Mouse (Mus musculus) MEL (cell line): ENCODE measurements at regions not wholly inside any gene's neighbourhood (a gene's known extent, or its start where the extent isn't known, plus 50 kb on each side); places are given as distances from the start of the nearest gene placed in this dataset.

Source experiments
- DNase-seq: peaks from one replicate; pipeline ENCODE4 v3.0.0; 2011; ENCODE audit warnings: low read depth, low spot score
- H3K27ac ChIP-seq: 2 replicates; pipeline ENCODE4 v1.5.1; 2012; ENCODE audit warnings: low read depth, mild to moderate bottlenecking, control low read depth, low read length, moderate library complexity; ENCODE audit not compliant: control insufficient read depth
- H3K27me3 ChIP-seq, 2 experiments: fragments of 150-350 bp in 1 of 2; sonication (generic) in 1 of 2; 2 replicates each; pipeline ENCODE4 v1.6.1; 2012; ENCODE audit warnings: low read length in 2 of 2, mild to moderate bottlenecking in 2 of 2, improper control_type of control experiment in 1 of 2, moderate library complexity in 1 of 2; ENCODE audit not compliant: insufficient read depth in 2 of 2, control insufficient read depth in 1 of 2
- H3K36me3 ChIP-seq, 2 experiments: 2 replicates each; pipeline ENCODE4 v1.6.1; 2012 to 2014; ENCODE audit warnings: low read length in 2 of 2, improper control_type of control experiment in 1 of 2, inconsistent platforms in 1 of 2, mild to moderate bottlenecking in 1 of 2; ENCODE audit not compliant: insufficient read depth in 2 of 2, control insufficient read depth in 1 of 2
- H3K4me1 ChIP-seq, 2 experiments: fragments of 150-350 bp in 1 of 2; sonication (generic) in 1 of 2; 2 replicates each; pipeline ENCODE4 v1.6.1; 2012; ENCODE audit warnings: low read length in 2 of 2, improper control_type of control experiment in 1 of 2, mild to moderate bottlenecking in 1 of 2; ENCODE audit not compliant: insufficient read depth in 2 of 2, control insufficient read depth in 1 of 2
- H3K4me3 ChIP-seq, 2 experiments: fragments of 150-350 bp in 1 of 2; sonication (generic) in 1 of 2; 2 replicates each; pipeline ENCODE4 v1.5.1; 2012; ENCODE audit warnings: low read depth in 2 of 2, low read length in 2 of 2, mild to moderate bottlenecking in 2 of 2, moderate library complexity in 2 of 2, control low read depth in 1 of 2, improper control_type of control experiment in 1 of 2; ENCODE audit not compliant: control insufficient read depth in 1 of 2, insufficient read depth in 1 of 2
- H3K79me2 ChIP-seq: 2 replicates; pipeline ENCODE4 v1.6.1; 2012; ENCODE audit warnings: mild to moderate bottlenecking, low read length, moderate library complexity; ENCODE audit not compliant: control insufficient read depth, poor library complexity, insufficient read depth
- H3K9ac ChIP-seq: 2 replicates; pipeline ENCODE4 v1.6.1; 2012; ENCODE audit warnings: low read depth, mild to moderate bottlenecking, control low read depth, low read length, moderate library complexity; ENCODE audit not compliant: control insufficient read depth, poor library complexity, severe bottlenecking
- H3K9me3 ChIP-seq: fragments of 150-350 bp; sonication (generic); replicated peaks from 2 replicates; pipeline ENCODE4 v1.6.1; 2012; ENCODE audit warnings: mild to moderate bottlenecking, low read length, improper control_type of control experiment, moderate library complexity; ENCODE audit not compliant: insufficient read depth
- BHLHE40 ChIP-seq: IDR thresholded peaks from 2 replicates; pipeline ENCODE4 v1.6.1; 2012; ENCODE audit warnings: low read depth, mild to moderate bottlenecking, inconsistent platforms, low read length, improper control_type of control experiment, borderline replicate concordance
- CHD2 ChIP-seq: IDR thresholded peaks from 2 replicates; pipeline ENCODE4 v1.6.1; 2011; ENCODE audit warnings: low read length, improper control_type of control experiment
- E2F4 ChIP-seq: IDR thresholded peaks from 2 replicates; pipeline ENCODE4 v1.6.1; 2011; ENCODE audit warnings: low read depth, low read length, improper control_type of control experiment, borderline replicate concordance
- ETS1 ChIP-seq: IDR thresholded peaks from 2 replicates; pipeline ENCODE4 v1.6.1; 2012; ENCODE audit warnings: low read depth, mild to moderate bottlenecking, inconsistent platforms, low read length, improper control_type of control experiment, moderate library complexity
- GABPA ChIP-seq: IDR thresholded peaks from 2 replicates; pipeline ENCODE4 v1.6.1; 2012; ENCODE audit warnings: low read depth, mild to moderate bottlenecking, inconsistent platforms, low read length, improper control_type of control experiment, moderate library complexity
- HCFC1 ChIP-seq: IDR thresholded peaks from 2 replicates; pipeline ENCODE4 v1.6.1; 2012; ENCODE audit warnings: low read depth, mild to moderate bottlenecking, inconsistent platforms, low read length, improper control_type of control experiment, moderate library complexity
- JUND ChIP-seq: IDR thresholded peaks from 2 replicates; pipeline ENCODE4 v1.6.1; 2011; ENCODE audit warnings: low read depth, mild to moderate bottlenecking, improper control_type of control experiment, low read length
- KAT2A ChIP-seq: conservative IDR thresholded peaks from 2 replicates; pipeline ENCODE4 v1.6.1; 2012; ENCODE audit warnings: low read depth, low read length, improper control_type of control experiment, inconsistent platforms
- MAFK ChIP-seq: IDR thresholded peaks from 2 replicates; pipeline ENCODE4 v1.6.1; 2011; ENCODE audit warnings: low read depth, mild to moderate bottlenecking, low read length, improper control_type of control experiment, borderline replicate concordance
- MAX ChIP-seq: IDR thresholded peaks from 2 replicates; pipeline ENCODE4 v1.6.1; 2011; ENCODE audit warnings: low read length, improper control_type of control experiment
- MAZ ChIP-seq: IDR thresholded peaks from 2 replicates; pipeline ENCODE4 v1.6.1; 2012; ENCODE audit warnings: low read depth, mild to moderate bottlenecking, inconsistent platforms, low read length, improper control_type of control experiment
- MXI1 ChIP-seq: IDR thresholded peaks from 2 replicates; pipeline ENCODE4 v1.6.1; 2011; ENCODE audit warnings: mild to moderate bottlenecking, low read depth, low read length, improper control_type of control experiment
- MYB ChIP-seq: IDR thresholded peaks from 2 replicates; pipeline ENCODE4 v1.6.1; 2011; ENCODE audit warnings: mild to moderate bottlenecking, low read depth, low read length, improper control_type of control experiment
- MYC ChIP-seq: IDR thresholded peaks from 2 replicates; pipeline ENCODE4 v1.6.1; 2011; ENCODE audit warnings: low read depth, mild to moderate bottlenecking, low read length, improper control_type of control experiment, moderate library complexity
- RCOR1 ChIP-seq: IDR thresholded peaks from 2 replicates; pipeline ENCODE4 v1.6.1; 2012; ENCODE audit warnings: low read depth, mild to moderate bottlenecking, inconsistent platforms, low read length, improper control_type of control experiment
- SIN3A ChIP-seq: IDR thresholded peaks from 2 replicates; pipeline ENCODE4 v1.6.1; 2012; ENCODE audit warnings: low read length, improper control_type of control experiment, inconsistent platforms
- TBP ChIP-seq: IDR thresholded peaks from 2 replicates; pipeline ENCODE4 v1.8.0; 2011; ENCODE audit warnings: low read depth, low read length, improper control_type of control experiment
- UBTF ChIP-seq: IDR thresholded peaks from 2 replicates; pipeline ENCODE4 v1.6.1; 2012; ENCODE audit warnings: low read depth, mild to moderate bottlenecking, inconsistent platforms, low read length, improper control_type of control experiment, moderate library complexity, borderline replicate concordance; ENCODE audit not compliant: insufficient read depth
- USF1 ChIP-seq: IDR thresholded peaks from 2 replicates; pipeline ENCODE4 v1.6.1; 2014; ENCODE audit warnings: low read depth, mild to moderate bottlenecking, inconsistent platforms, low read length, improper control_type of control experiment, moderate library complexity
- USF2 ChIP-seq, 2 experiments: IDR thresholded peaks; 2 replicates each; pipeline ENCODE4 v1.6.1; 2011 to 2012; ENCODE audit warnings: improper control_type of control experiment in 2 of 2, low read length in 2 of 2, borderline replicate concordance in 1 of 2, inconsistent platforms in 1 of 2, low read depth in 1 of 2, mild to moderate bottlenecking in 1 of 2; ENCODE audit not compliant: insufficient read depth in 1 of 2
- ZMIZ1 ChIP-seq: IDR thresholded peaks from 2 replicates; pipeline ENCODE4 v1.6.1; 2012; ENCODE audit warnings: low read depth, mild to moderate bottlenecking, inconsistent platforms, low read length, improper control_type of control experiment, moderate library complexity
- ZNF384 ChIP-seq: IDR thresholded peaks from 2 replicates; pipeline ENCODE4 v1.6.1; 2012; ENCODE audit warnings: low read depth, mild to moderate bottlenecking, inconsistent platforms, low read length, improper control_type of control experiment

GRCm38 (mm10) chr9:52867236-52867635, 187.7 kb upstream of the AI593442 start:
- Histone ChIP-seq H3K4me3 (no peak overlapping the region), H3K9ac (no peak overlapping the region)

GRCm38 (mm10) chr9:52860327-52860726, 180.7 kb upstream of the AI593442 start:
- TF ChIP-seq MAX (no peak), ETS1 (no peak), E2F4 (no peak), UBTF (no peak), JUND (no peak), HCFC1 (no peak), TBP (no peak), KAT2A (no peak), ZNF384 (no peak), MAFK (no peak)
- Histone ChIP-seq H3K27me3 (no peaks in the 10 kb centered on the region), H3K4me3 (no peak overlapping the region), H3K9me3 (no peaks in the 10 kb centered on the region), H3K36me3 (no peaks in the 10 kb centered on the region), H3K9ac (no peak overlapping the region), H3K79me2 (no peaks in the 10 kb centered on the region), H3K27ac (no peak overlapping the region), H3K4me1 (no peaks in the 10 kb centered on the region)
- DNase-seq = no peak

More at GRCm38 (mm10) chr9:52867236-52867635, 187.7 kb upstream of the AI593442 start:
- no peaks in the 10 kb centered on the region for H3K79me2 ChIP-seq
- no peaks in the 10 kb centered on the region for H3K4me1 ChIP-seq
- no peaks in the 10 kb centered on the region for H3K27me3 ChIP-seq
- H3K36me3 ChIP-seq = no peaks in the 10 kb centered on the region
- TF ChIP-seq E2F4 (no peak), CHD2 (no peak), ZMIZ1 (no peak)
- TF ChIP-seq, all 39 proteins: peak for 0
- Histone ChIP-seq H3K9me3 (no peaks in the 10 kb centered on the region), H3K27ac (no peak overlapping the region)
- no peak for DNase-seq

- Histone ChIP-seq H3K27me3 (no peaks in the 10 kb centered on the region), H3K4me1 (no peaks in the 10 kb centered on the region), H3K79me2 (no peaks in the 10 kb centered on the region), H3K27ac (no peak overlapping the region), H3K9me3 (no peaks in the 10 kb centered on the region), H3K4me3 (no peak overlapping the region), H3K9ac (no peak overlapping the region), H3K36me3 (no peaks in the 10 kb centered on the region)
- TF ChIP-seq USF2 (IDR thresholded peaks at IDR 0.05; ENCODE audit: borderline replicate concordance in 1 of 2, insufficient read depth in 1 of 2, low read depth in 1 of 2, low read length in 2 of 2) = no peak
- TF ChIP-seq BHLHE40 = no peak
- TF ChIP-seq RCOR1 = no peak
- TF ChIP-seq MYC = no peak
- no peak for TF ChIP-seq MXI1
- no peak for TF ChIP-seq TBP
- TF ChIP-seq ZNF384 = no peak
- no peak for TF ChIP-seq GABPA
- no peak for TF ChIP-seq MAZ
- TF ChIP-seq MYB = no peak
- TF ChIP-seq USF1 = no peak
- TF ChIP-seq KAT2A = no peak
- no peak for TF ChIP-seq SIN3A
- no peak for TF ChIP-seq MAFK
- DNase-seq = no peak
Measured at GRCm38 (mm10) chr9:52858411-52858810, 178.8 kb upstream of the AI593442 start.
